Mouse (Mus musculus) neutrophil, adult 59 days (primary cell): ENCODE results near the gene Krt14. TPM values are rescaled to one million over a fixed set of nuclear protein-coding genes. Genes with fewer than 3 reads are reported as not detected.

Experiments
- total RNA-seq, 2 experiments: library from RNA; stranded (reverse); gene quantifications; 1 replicate in 1 of 2; 2 replicates in 1 of 2; pipeline ENCODE4 v1.2.4; 2023

The Krt14 gene
- not detected for total RNA-seq

GRCm38 (mm10) chr11:100207498-100207897 lies at the start of gene Krt14:
TSS of gene Krt14 (minus strand) at chr11:100207548.

GRCm38 (mm10) chr11:100248852-100249465 lies 41.6 kb upstream of the Krt14 start, which contains the start of gene Krt16:
TSS of gene Krt16 (minus strand) at chr11:100248902.

GRCm38 (mm10) chr11:100192992-100193391 lies 14.4 kb downstream of the Krt14 start, which contains the start of gene Krt9:
TSS of gene Krt9 (minus strand) at chr11:100193246.

Other genes with a start within 250 kb of the Krt14 start
- not detected for gene Krtap29-1, start 228.5 kb downstream of the Krt14 start, total RNA-seq
- not detected for gene Krtap16-1, start 221.0 kb downstream of the Krt14 start, total RNA-seq
- gene Krtap17-1, start 213.6 kb downstream of the Krt14 start, total RNA-seq, result not detected
- gene Krt33a, start 191.3 kb downstream of the Krt14 start, total RNA-seq, result not detected
- not detected for gene Krt33b, start 177.7 kb downstream of the Krt14 start, total RNA-seq
- not detected for gene Krt34, start 166.0 kb downstream of the Krt14 start, total RNA-seq
- gene Krt31, start 157.0 kb downstream of the Krt14 start, total RNA-seq, result not detected
- not detected for gene Krt32, start 119.3 kb downstream of the Krt14 start, total RNA-seq
- gene Krt35, start 111.3 kb downstream of the Krt14 start, total RNA-seq, result not detected
- gene Krt36, start 101.9 kb downstream of the Krt14 start, total RNA-seq, result not detected
- gene Krt13, start 86.0 kb downstream of the Krt14 start, total RNA-seq, result not detected
- gene Krt15, start 71.6 kb downstream of the Krt14 start, total RNA-seq, result not detected
- not detected for gene Krt19, start 58.9 kb downstream of the Krt14 start, total RNA-seq
- not detected for gene Krt9, start 14.3 kb downstream of the Krt14 start, total RNA-seq
- not detected for gene Krt16, start 41.4 kb upstream of the Krt14 start, total RNA-seq
- not detected for gene Krt17, start 53.5 kb upstream of the Krt14 start, total RNA-seq
- gene Krt42, start 62.3 kb upstream of the Krt14 start, total RNA-seq, result not detected
- gene Eif1, start 112.3 kb upstream of the Krt14 start, total RNA-seq, result 1,000 to 10,000 TPM; 1,497 to 1,503 TPM
- gene Gast, start 126.9 kb upstream of the Krt14 start, total RNA-seq, result 1 to 10 TPM in 1 of 2 experiments, not detected in 1; 1.2 TPM
- gene Hap1, start 148.6 kb upstream of the Krt14 start, total RNA-seq, result under 1 TPM in 1 of 2 experiments, not detected in 1; 0.29 TPM
- 10 to 100 TPM; 19.6 to 27.9 TPM for gene Jup, start 190.2 kb upstream of the Krt14 start, total RNA-seq
- not detected for gene P3h4, start 207.3 kb upstream of the Krt14 start, total RNA-seq
- under 1 TPM in 1 of 2 experiments, not detected in 1; 0.47 TPM for gene Fkbp10, start 208.1 kb upstream of the Krt14 start, total RNA-seq
- gene Nt5c3b, start 234.3 kb upstream of the Krt14 start, total RNA-seq, result 1 to 10 TPM; 4.1 to 6.9 TPM
- gene Klhl10, start 234.4 kb upstream of the Krt14 start, total RNA-seq, result under 1 TPM in 1 of 2 experiments, not detected in 1; 0.24 TPM